ENCODE assay signal across 16 mouse cellular contexts in the genomic region with DNA sequence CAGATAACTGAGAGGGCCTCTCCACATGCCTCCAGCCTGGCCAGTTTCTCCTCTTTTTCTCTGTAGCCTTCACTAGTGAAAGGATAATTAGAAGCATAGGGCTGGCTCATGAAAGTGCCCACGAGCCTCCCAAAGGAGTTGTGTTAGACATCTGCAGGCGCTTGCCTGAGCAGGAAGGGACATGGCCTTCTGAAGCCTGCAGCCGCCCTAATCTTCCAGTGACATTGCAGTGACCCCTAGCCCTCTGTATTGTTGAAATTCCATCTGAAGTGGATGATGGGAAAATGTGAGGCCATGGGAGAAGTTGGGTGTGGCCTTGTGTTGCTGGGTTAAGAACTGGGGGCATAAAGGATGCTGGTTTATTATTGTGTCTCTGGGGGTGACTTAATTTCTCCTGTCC.
A peak's percentile ranks its signal among the peaks of the same experiment; 100 is the strongest.
DNase-seq lines count a peak whose midpoint lies in the region; ATAC-seq and TF ChIP-seq lines count a peak whose summit lies in the region.
"Had no signal": no experiment of that assay in that cellular context is flagged by ENCODE, and none has a peak within 500 bp of the region (broad histone marks: within the 10 kb centered on the region; RNA-seq: fewer than 3 reads in every experiment).

No protein-coding gene starts in this region.

- peaks cover 35% of the 10 kb centered on the region for H3K4me1 ChIP-seq in heart, embryonic 12.5 days (replicated peaks)
- H3K4me1 ChIP-seq in lung, embryonic 16.5 days (replicated peaks; ENCODE audit: control insufficient read depth, insufficient read depth, low read length) = peaks cover 10% of the 10 kb centered on the region
- H3K4me1 ChIP-seq in lung, adult 2 months (ENCODE audit: control insufficient read depth, insufficient read depth, low read length) = peaks cover 5% of the 10 kb centered on the region
- H3K4me1 ChIP-seq in embryonic facial prominence, embryonic 10.5 days = peaks cover 43% of the 10 kb centered on the region

- no peak for DNase-seq in heart, postnatal 36 days
- no peak for DNase-seq in lung, adult 2 months
- peak; percentile 32 for DNase-seq in ES-CJ7 (ENCODE audit: low read depth, low spot score)
- DNase-seq in embryonic facial prominence, embryonic 10.5 days (ENCODE audit: low spot score) = peak; percentile 63
- no peak for DNase-seq in left cerebral cortex, adult 18-20 months (ENCODE audit: low spot score in 2 of 2)
- no peak for DNase-seq in frontal cortex, postnatal 36 days (ENCODE audit: low spot score in 2 of 2)
- DNase-seq: cerebellum, adult 11-12 months; gastrocnemius, postnatal 36 days; layer of hippocampus, adult 9-11 months; liver, embryonic 13.5 days; right cerebral cortex, postnatal 14 days; thymus, adult 2 months had no signal

- H3K9me3 ChIP-seq in heart, embryonic 12.5 days (replicated peaks) = no peaks in the 10 kb centered on the region
- no peaks in the 10 kb centered on the region for H3K9me3 ChIP-seq in lung, embryonic 16.5 days (ENCODE audit: control insufficient read depth, low read length)
- no peaks in the 10 kb centered on the region for H3K9me3 ChIP-seq in embryonic facial prominence, embryonic 10.5 days
- H3K9me3 ChIP-seq: liver, embryonic 13.5 days had no signal

- H3K9ac ChIP-seq in heart, embryonic 12.5 days = no peak overlapping the region
- no peak overlapping the region for H3K9ac ChIP-seq in lung, embryonic 16.5 days (ENCODE audit: low read length)
- H3K9ac ChIP-seq: liver, embryonic 13.5 days had no signal

- no peak overlapping the region for H3K4me2 ChIP-seq in heart, embryonic 12.5 days
- no peak overlapping the region for H3K4me2 ChIP-seq in lung, embryonic 16.5 days (ENCODE audit: low read depth, low read length)
- H3K4me2 ChIP-seq: liver, embryonic 13.5 days had no signal

- no peak for TF ChIP-seq CTCF in lung, adult 2 months (IDR thresholded peaks at IDR 0.05; ENCODE audit: insufficient read depth, low read length)

- intact Hi-C loops in heart, postnatal 36 days (cut with DNase I) = no loop called here

- WGBS in heart, embryonic 12.5 days = 11% methylated on average over 3 of the region's 3 CpGs
- WGBS in lung, embryonic 16.5 days = 36% methylated on average over 3 of the region's 3 CpGs
- WGBS in lung, adult 2 months = 59% methylated on average over 3 of the region's 3 CpGs
- 13% methylated on average over 3 of the region's 3 CpGs for WGBS in embryonic facial prominence, embryonic 10.5 days

- H3K27ac ChIP-seq in heart, embryonic 12.5 days (ENCODE audit: poor library complexity, severe bottlenecking) = peak overlapping the region; percentile 63
- 0 out of 2 replicates have a peak overlapping the region, but pooled peaks have one; percentile 32 for H3K27ac ChIP-seq in lung, embryonic 16.5 days (ENCODE audit: low read length)
- peak overlapping the region; percentile 66 for H3K27ac ChIP-seq in embryonic facial prominence, embryonic 10.5 days (replicated peaks)
- H3K27ac ChIP-seq: liver, embryonic 13.5 days had no signal

- H3K36me3 ChIP-seq in heart, embryonic 12.5 days = 0 out of 2 replicates have a peak, but pooled peaks cover 7% of the 10 kb centered on the region
- no peaks in the 10 kb centered on the region for H3K36me3 ChIP-seq in lung, embryonic 16.5 days (ENCODE audit: control insufficient read depth, insufficient read depth, low read length)
- peaks cover 30% of the 10 kb centered on the region for H3K36me3 ChIP-seq in embryonic facial prominence, embryonic 10.5 days (replicated peaks)
- H3K36me3 ChIP-seq: liver, embryonic 13.5 days had no signal

- no peaks in the 10 kb centered on the region for H3K27me3 ChIP-seq in heart, embryonic 12.5 days (replicated peaks)
- no peaks in the 10 kb centered on the region for H3K27me3 ChIP-seq in lung, embryonic 16.5 days (ENCODE audit: control insufficient read depth, insufficient read depth, low read depth, low read length)
- H3K27me3 ChIP-seq in embryonic facial prominence, embryonic 10.5 days (replicated peaks; ENCODE audit: low read depth, poor library complexity, severe bottlenecking) = no peaks in the 10 kb centered on the region
- H3K27me3 ChIP-seq: liver, embryonic 13.5 days had no signal

- no peak overlapping the region for H3K4me3 ChIP-seq in heart, embryonic 12.5 days
- H3K4me3 ChIP-seq in lung, embryonic 16.5 days (ENCODE audit: low read length) = no peak overlapping the region
- no peak overlapping the region for H3K4me3 ChIP-seq in lung, adult 2 months (replicated peaks; ENCODE audit: extremely low read depth, low read depth, low read length)
- no peak overlapping the region for H3K4me3 ChIP-seq in embryonic facial prominence, embryonic 10.5 days
- H3K4me3 ChIP-seq: liver, embryonic 13.5 days had no signal

- no peak for TF ChIP-seq POLR2A in lung, adult 2 months (IDR thresholded peaks at IDR 0.05; ENCODE audit: borderline replicate concordance, extremely low read depth, low read depth, low read length)

- no peak for ATAC-seq in heart, embryonic 12.5 days (ENCODE audit: insufficient number of reproducible peaks, low FRiP score)
- no peak for ATAC-seq in lung, embryonic 16.5 days (ENCODE audit: low read depth)
- ATAC-seq: forebrain, embryonic 16.5 days; hindbrain, embryonic 16.5 days had no signal

Comparison
In these comparisons a context has a peak if more than half of its experiments do, and no peak if none do; other contexts are left out.
1. DNase-seq: peak in ES-CJ7 (single experiment) and embryonic facial prominence, embryonic 10.5 days (single experiment); none in heart, postnatal 36 days (0 of 2), lung, adult 2 months (single experiment), left cerebral cortex, adult 18-20 months (0 of 2) and frontal cortex, postnatal 36 days (0 of 2).
2. Peak in every context shown above with its lines, with median percentiles within 50 percentile points of each other: H3K27ac ChIP-seq.